Mouse (Mus musculus) kidney, postnatal 0 days (tissue): ENCODE results near the gene Rc3h2. TPM values are rescaled to one million over a fixed set of nuclear protein-coding genes. Genes with fewer than 3 reads are reported as not detected.

ENCODE experiments used
- ATAC-seq: fragments of 200-750 bp; cut with Nextera tagmentation; replicated peaks from 2 replicates; pipeline ENCODE4 v1.8.0; 2017; ENCODE audit warnings: low read depth, moderate number of reproducible peaks, moderate TSS enrichment, moderate library complexity; ENCODE audit not compliant: low FRiP score
- DNase-seq: peaks from one replicate; pipeline ENCODE4 v3.0.0-alpha.2; 2016; ENCODE audit warnings: low spot score
- H3K27ac ChIP-seq: fragments of 300-500 bp; sonication (generic); 2 replicates; pipeline ENCODE4 v1.5.1; 2014; ENCODE audit warnings: mild to moderate bottlenecking
- H3K27me3 ChIP-seq: fragments of 300-500 bp; sonication (generic); 2 replicates; pipeline ENCODE4 v1.6.1; 2014; ENCODE audit warnings: low read length, mixed read lengths; ENCODE audit not compliant: insufficient read depth
- H3K36me3 ChIP-seq: fragments of 300-500 bp; sonication (generic); 2 replicates; pipeline ENCODE4 v1.6.1; 2014; ENCODE audit warnings: low read length, mixed read lengths; ENCODE audit not compliant: insufficient read depth
- H3K4me1 ChIP-seq: fragments of 300-500 bp; sonication (generic); replicated peaks from 2 replicates; pipeline ENCODE4 v1.6.1; 2014; ENCODE audit warnings: antibody characterized with exemption, low read length, mixed read lengths; ENCODE audit not compliant: insufficient read depth
- H3K4me2 ChIP-seq: fragments of 300-500 bp; sonication (generic); 2 replicates; pipeline ENCODE4 v1.6.1; 2014; ENCODE audit warnings: mild to moderate bottlenecking, low read length, moderate library complexity, mixed read lengths
- H3K4me3 ChIP-seq: fragments of 300-500 bp; sonication (generic); replicated peaks from 2 replicates; pipeline ENCODE4 v1.5.1; 2014; ENCODE audit warnings: low read depth, low read length
- H3K9ac ChIP-seq: fragments of 300-500 bp; sonication (generic); 2 replicates; pipeline ENCODE4 v1.6.1; 2014; ENCODE audit warnings: low read depth, low read length
- H3K9me3 ChIP-seq: fragments of 300-500 bp; sonication (generic); replicated peaks from 2 replicates; pipeline ENCODE4 v1.6.1; 2016; ENCODE audit warnings: low read length, inconsistent platforms, mixed read lengths
- CTCF ChIP-seq: IDR thresholded peaks from 2 replicates; pipeline ENCODE4 v1.5.1; 2016; ENCODE audit warnings: antibody characterized with exemption, low read depth, mild to moderate bottlenecking, moderate library complexity
- WGBS: fragments of 180-500 bp; shearing (Covaris S2); extraction: QIAGEN DNeasy Blood & Tissue Kit; methylation state at CpG from one replicate; pipeline ENCODE4 v1.1.7; 2014; 5-methylcytosine and 5-hydroxymethylcytosine counted together
- polyA plus RNA-seq: library from polyadenylated mRNA; unstranded; fragments of >200 nt; fragmentation: Nextera tagmentation; extraction: Ambion mirVana; gene quantifications from 2 replicates; pipeline ENCODE4 v1.2.1, GENCODE M21; 2015

Rc3h2 gene
- polyA plus RNA-seq, 1 experiment from 2014 or later: 8.5 TPM

- DNase-seq (peak; percentile 99), ATAC-seq (peak; percentile 100)
- peak within 1 kb of the TSS; percentile 88 for H3K9ac ChIP-seq
- H3K4me2 ChIP-seq: peak within 1 kb of the TSS; percentile 74
- H3K27ac ChIP-seq: peak within 1 kb of the TSS; percentile 99
- H3K27me3 ChIP-seq: no peaks in the 10 kb centered on the region
- TF ChIP-seq CTCF: no peak
- H3K9me3 ChIP-seq: no peaks in the 10 kb centered on the region
- peaks cover 24% of the 10 kb centered on the region for H3K36me3 ChIP-seq
- H3K4me1 ChIP-seq: peaks cover 3% of the 10 kb centered on the region; the same call in 1 of the 2 replicates
- under 1% methylated on average over 42 of the region's 42 CpGs for WGBS
- peak within 1 kb of the TSS; percentile 71 for H3K4me3 ChIP-seq
These were observed 63.8 kb downstream of the Rc3h2 start, which contains the start of gene Pdcl for GRCm38 (mm10) chr2:37358633-37359540. Pdcl (minus strand) TSS chr2:37359332.

GRCm38 (mm10) chr2:37355571-37355970, 67.1 kb downstream of the Rc3h2 start:
- Histone ChIP-seq H3K27me3 (no peaks in the 10 kb centered on the region), H3K9me3 (no peaks in the 10 kb centered on the region), H3K9ac (no peak overlapping the region), H3K4me2 (no peak overlapping the region), H3K27ac (no peak overlapping the region), H3K4me3 (no peak overlapping the region), H3K4me1 (peaks cover 3% of the 10 kb centered on the region; the same call in 1 of the 2 replicates), H3K36me3 (peaks cover 46% of the 10 kb centered on the region)
- DNase-seq: no peak
- TF ChIP-seq CTCF: no peak
- ATAC-seq: no peak
- WGBS: over 99% methylated on average over 5 of the region's 5 CpGs

- ATAC-seq: no peak
These were observed 71.0 kb downstream of the Rc3h2 start for GRCm38 (mm10) chr2:37351671-37352070.

GRCm38 (mm10) chr2:37338497-37339187, 84.1 kb downstream of the Rc3h2 start:
- H3K27me3 ChIP-seq: no peaks in the 10 kb centered on the region
- H3K27ac ChIP-seq: no peak overlapping the region
- WGBS: 53% methylated on average over 10 of the region's 10 CpGs
- H3K4me3 ChIP-seq: no peak overlapping the region
- ATAC-seq (no peak), DNase-seq (peak; percentile 76)
- H3K4me1 ChIP-seq: no peaks in the 10 kb centered on the region
- H3K4me2 ChIP-seq: no peak overlapping the region
- no peak overlapping the region for H3K9ac ChIP-seq
- H3K36me3 ChIP-seq: no peaks in the 10 kb centered on the region
- H3K9me3 ChIP-seq: no peaks in the 10 kb centered on the region
- TF ChIP-seq CTCF: peak; percentile 74

More at GRCm38 (mm10) chr2:37351671-37352070, 71.0 kb downstream of the Rc3h2 start:
- H3K4me1 ChIP-seq: no peaks in the 10 kb centered on the region
- H3K4me3 ChIP-seq: no peak overlapping the region
- no peak overlapping the region for H3K27ac ChIP-seq
- no peaks in the 10 kb centered on the region for H3K9me3 ChIP-seq
- no peak overlapping the region for H3K9ac ChIP-seq
- peaks cover 46% of the 10 kb centered on the region for H3K36me3 ChIP-seq
- peak; percentile 19 for DNase-seq
- no peak overlapping the region for H3K4me2 ChIP-seq
- WGBS: 78% methylated on average over 7 of the region's 7 CpGs
- no peak for TF ChIP-seq CTCF
- no peaks in the 10 kb centered on the region for H3K27me3 ChIP-seq

GRCm38 (mm10) chr2:37333321-37333720, 89.4 kb downstream of the Rc3h2 start:
- no peaks in the 10 kb centered on the region for H3K9me3 ChIP-seq
- DNase-seq (no peak), ATAC-seq (no peak)
- 78% methylated on average over 2 of the region's 2 CpGs for whole genome bisulfite sequencing
- no peak for TF ChIP-seq CTCF
- H3K9ac ChIP-seq: no peak overlapping the region
- no peak overlapping the region for H3K4me2 ChIP-seq
- H3K27ac ChIP-seq: no peak overlapping the region
- H3K4me3 ChIP-seq: no peak overlapping the region
- H3K4me1 ChIP-seq: no peaks in the 10 kb centered on the region
- H3K27me3 ChIP-seq: no peaks in the 10 kb centered on the region
- H3K36me3 ChIP-seq: no peaks in the 10 kb centered on the region

- WGBS: 91% methylated on average over 1 of the region's 1 CpGs
- Histone ChIP-seq H3K27me3 (no peaks in the 10 kb centered on the region), H3K4me2 (no peak within 1 kb of the TSS), H3K4me1 (no peaks in the 10 kb centered on the region), H3K9me3 (no peaks in the 10 kb centered on the region), H3K36me3 (no peaks in the 10 kb centered on the region), H3K4me3 (no peak within 1 kb of the TSS), H3K9ac (no peak within 1 kb of the TSS), H3K27ac (no peak within 1 kb of the TSS)
- no peak for TF ChIP-seq CTCF
- DNase-seq: no peak
- ATAC-seq: no peak
These were observed 96.5 kb downstream of the Rc3h2 start, which contains the start of gene Olfr368 for GRCm38 (mm10) chr2:37326215-37326614. Olfr368 (plus strand) TSS chr2:37326515.

Other genes with a start within 250 kb of the Rc3h2 start
- not detected in 2 replicates for gene Olfr365, start 234.7 kb downstream of the Rc3h2 start, polyA plus RNA-seq
- not detected in 2 replicates for gene Olfr366, start 211.3 kb downstream of the Rc3h2 start, polyA plus RNA-seq
- not detected in 2 replicates for gene Olfr368, start 96.4 kb downstream of the Rc3h2 start, polyA plus RNA-seq
- 50.1 and 51.0 TPM in 2 replicates for gene Pdcl, start 63.6 kb downstream of the Rc3h2 start, polyA plus RNA-seq
- gene Zbtb26, start 20.2 kb upstream of the Rc3h2 start, polyA plus RNA-seq: 3.5 and 4.8 TPM in 2 replicates
- gene Zbtb6, start 20.3 kb upstream of the Rc3h2 start, polyA plus RNA-seq: 5.0 and 5.3 TPM in 2 replicates
- gene Rabgap1, start 20.4 kb upstream of the Rc3h2 start, polyA plus RNA-seq: 28.3 and 30.5 TPM in 2 replicates
- 0.67 and 1.0 TPM in 2 replicates for gene Gpr21, start 93.4 kb upstream of the Rc3h2 start, polyA plus RNA-seq